Mouse (Mus musculus) heart, postnatal 0 days (tissue): ENCODE data around the gene Primpol. TPM values are rescaled to one million over a fixed set of nuclear protein-coding genes. Genes with fewer than 3 reads are reported as not detected.

Experiments
- ATAC-seq: fragments of 200-750 bp; cut with Nextera tagmentation; 2 replicates; pipeline ENCODE4 v1.8.0; 2017; ENCODE audit warnings: low read depth, moderate number of reproducible peaks, moderate library complexity; ENCODE audit not compliant: insufficient read depth
- DNase-seq: peaks from one replicate; pipeline ENCODE4 v3.0.0-alpha.2; 2016; ENCODE audit warnings: low spot score
- H3K27ac ChIP-seq: fragments of 300-500 bp; sonication (generic); 2 replicates; pipeline ENCODE4 v1.5.1; 2014; ENCODE audit warnings: low read depth, mild to moderate bottlenecking
- H3K27me3 ChIP-seq: fragments of 300-500 bp; sonication (generic); 2 replicates; pipeline ENCODE4 v1.6.1; 2014; ENCODE audit warnings: low read length, mixed read lengths; ENCODE audit not compliant: control insufficient read depth, insufficient read depth
- H3K36me3 ChIP-seq: fragments of 300-500 bp; sonication (generic); replicated peaks from 2 replicates; pipeline ENCODE4 v1.6.1; 2014; ENCODE audit warnings: low read length, mixed read lengths; ENCODE audit not compliant: control insufficient read depth, insufficient read depth
- H3K4me1 ChIP-seq: fragments of 300-500 bp; sonication (generic); 2 replicates; pipeline ENCODE4 v1.6.1; 2014; ENCODE audit warnings: antibody characterized with exemption; ENCODE audit not compliant: control insufficient read depth, insufficient read depth
- H3K4me2 ChIP-seq: fragments of 300-500 bp; sonication (generic); 2 replicates; pipeline ENCODE4 v1.6.1; 2014; ENCODE audit warnings: low read depth, mild to moderate bottlenecking, low read length, moderate library complexity
- H3K4me3 ChIP-seq: fragments of 300-500 bp; sonication (generic); 2 replicates; pipeline ENCODE4 v1.5.1; 2014; ENCODE audit warnings: low read depth, low read length
- H3K9ac ChIP-seq: fragments of 300-500 bp; sonication (generic); replicated peaks from 2 replicates; pipeline ENCODE4 v1.6.1; 2014; ENCODE audit warnings: low read depth, low read length, mixed read lengths
- H3K9me3 ChIP-seq: fragments of 300-500 bp; sonication (generic); replicated peaks from 2 replicates; pipeline ENCODE4 v1.6.1; 2016; ENCODE audit warnings: low read length; ENCODE audit not compliant: control insufficient read depth
- CTCF ChIP-seq: IDR thresholded peaks from 2 replicates; pipeline ENCODE4 v1.5.1; 2016; ENCODE audit warnings: antibody characterized with exemption, control low read depth, low read depth
- EP300 ChIP-seq: IDR thresholded peaks from 2 replicates; pipeline ENCODE4 v1.6.1; 2016; ENCODE audit warnings: antibody characterized with exemption, low read depth
- WGBS: fragments of 180-500 bp; shearing (Covaris S2); extraction: QIAGEN DNeasy Blood & Tissue Kit; methylation state at CpG from one replicate; pipeline ENCODE4 v1.1.7; 2014; 5-methylcytosine and 5-hydroxymethylcytosine counted together
- polyA plus RNA-seq: library from polyadenylated mRNA; unstranded; fragments of >200 nt; fragmentation: Nextera tagmentation; extraction: Ambion mirVana; gene quantifications from 2 replicates; pipeline ENCODE4 v1.2.1, GENCODE M21; 2015
- total RNA-seq: library from RNA; depleted of rRNA; stranded (reverse); fragments of >200 nt; gene quantifications from 2 replicates; pipeline ENCODE4 v1.2.3, GENCODE M21; 2014; ENCODE audit warnings: low replicate concordance

Primpol gene
- total and polyA plus RNA-seq, 2 experiments from 2014 or later = 2.9 to 3.4 TPM

GRCm38 (mm10) chr8:46615936-46616335, 1.1 kb downstream of the Primpol start:
- TF ChIP-seq EP300 (no peak), CTCF (no peak)
- H3K4me3 ChIP-seq = no peak overlapping the region
- H3K27ac ChIP-seq = no peak overlapping the region

GRCm38 (mm10) chr8:46613377-46613776, 3.6 kb downstream of the Primpol start:
- Histone ChIP-seq H3K9me3 (no peaks in the 10 kb centered on the region), H3K4me2 (0 out of 2 replicates have a peak overlapping the region, but pooled peaks have one; percentile 2), H3K27me3 (no peaks in the 10 kb centered on the region), H3K9ac (no peak overlapping the region), H3K4me3 (no peak overlapping the region), H3K27ac (peak overlapping the region; percentile 51), H3K4me1 (peaks cover 9% of the 10 kb centered on the region), H3K36me3 (peaks cover 6% of the 10 kb centered on the region; the same call in 1 of the 2 replicates)
- ATAC-seq (no peak), DNase-seq (peak; percentile 20)
- 60% methylated on average over 4 of the region's 4 CpGs for WGBS
- TF ChIP-seq CTCF = no peak
- no peak for TF ChIP-seq EP300

More at GRCm38 (mm10) chr8:46615936-46616335, 1.1 kb downstream of the Primpol start:
- H3K4me1 ChIP-seq = peaks cover 20% of the 10 kb centered on the region
- ATAC-seq (no peak), DNase-seq (no peak)
- H3K9ac ChIP-seq = no peak overlapping the region
- no peaks in the 10 kb centered on the region for H3K27me3 ChIP-seq
- peak overlapping the region; percentile 85; the same call in 1 of the 2 replicates for H3K4me2 ChIP-seq
- WGBS = 63% methylated on average over 8 of the region's 8 CpGs
- H3K9me3 ChIP-seq = no peaks in the 10 kb centered on the region
- no peaks in the 10 kb centered on the region for H3K36me3 ChIP-seq

GRCm38 (mm10) chr8:46612913-46613312, 4.1 kb downstream of the Primpol start:
- TF ChIP-seq EP300 (no peak), CTCF (no peak)
- ATAC-seq (no peak), DNase-seq (no peak)
- peak overlapping the region; percentile 51; the same call in 1 of the 2 replicates for H3K27ac ChIP-seq
- no peak overlapping the region for H3K9ac ChIP-seq
- peaks cover 9% of the 10 kb centered on the region; the same call in 1 of the 2 replicates for H3K36me3 ChIP-seq
- H3K4me2 ChIP-seq = 0 out of 2 replicates have a peak overlapping the region, but pooled peaks have one; percentile 2
- 76% methylated on average over 4 of the region's 4 CpGs for WGBS
- no peaks in the 10 kb centered on the region for H3K9me3 ChIP-seq
- no peak overlapping the region for H3K4me3 ChIP-seq
- no peaks in the 10 kb centered on the region for H3K27me3 ChIP-seq
- H3K4me1 ChIP-seq = peaks cover 8% of the 10 kb centered on the region

DNA sequence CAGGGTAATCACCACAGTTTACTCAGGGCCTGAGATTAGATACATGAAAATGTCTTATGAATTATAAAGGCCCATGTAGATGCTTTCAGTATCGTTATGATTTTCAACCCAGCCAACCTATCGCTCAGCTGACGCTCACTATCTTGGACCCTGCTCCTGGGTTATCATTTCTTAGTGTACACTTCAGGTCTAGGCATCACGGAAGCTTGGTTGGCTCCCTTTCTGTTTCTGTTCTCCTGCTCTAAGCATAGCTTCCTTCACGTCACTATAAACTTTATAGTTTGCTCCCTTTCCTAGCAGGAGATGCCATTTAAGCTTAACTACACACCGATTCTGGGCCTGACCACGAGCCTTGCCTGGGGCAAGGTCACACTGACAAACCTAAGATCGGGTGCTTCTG, 5.5 kb downstream of the Primpol start:
- peak overlapping the region; percentile 27 for H3K27ac ChIP-seq
- DNase-seq = no peak
- no peak overlapping the region for H3K4me3 ChIP-seq
- ATAC-seq = no peak
- H3K27me3 ChIP-seq = no peaks in the 10 kb centered on the region
- TF ChIP-seq CTCF (no peak), EP300 (no peak)
- 68% methylated on average over 8 of the region's 8 CpGs for WGBS
- H3K4me1 ChIP-seq = peaks cover 7% of the 10 kb centered on the region
- H3K4me2 ChIP-seq = no peak overlapping the region
- no peaks in the 10 kb centered on the region for H3K9me3 ChIP-seq
- no peak overlapping the region for H3K9ac ChIP-seq
- H3K36me3 ChIP-seq = peaks cover 14% of the 10 kb centered on the region

DNA sequence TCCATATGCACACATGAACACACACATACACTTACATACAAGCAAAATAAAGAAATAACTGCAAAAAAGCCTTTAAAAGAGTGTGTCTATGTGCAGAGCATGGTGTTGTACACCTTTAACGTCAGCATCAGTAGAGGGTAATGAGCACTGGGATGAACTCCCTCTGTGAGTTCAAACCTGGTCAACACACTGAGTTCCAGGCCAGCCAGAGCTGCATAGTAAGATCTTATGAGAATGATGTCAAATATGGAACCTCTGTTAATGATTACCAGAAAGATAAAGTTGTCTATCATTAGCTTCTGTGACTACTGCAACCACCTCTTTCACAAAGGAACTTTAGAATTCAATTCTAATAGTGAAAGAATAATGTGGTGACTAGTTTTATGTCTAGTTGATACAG, 10.1 kb downstream of the Primpol start:
- no peaks in the 10 kb centered on the region for H3K9me3 ChIP-seq
- no peak overlapping the region for H3K4me2 ChIP-seq
- WGBS = 86% methylated on average over 1 of the region's 1 CpGs
- H3K4me1 ChIP-seq = no peaks in the 10 kb centered on the region
- H3K4me3 ChIP-seq = no peak overlapping the region
- TF ChIP-seq EP300 = no peak
- TF ChIP-seq CTCF = no peak
- no peaks in the 10 kb centered on the region for H3K27me3 ChIP-seq
- no peak overlapping the region for H3K27ac ChIP-seq
- H3K36me3 ChIP-seq = peaks cover 27% of the 10 kb centered on the region
- no peak for ATAC-seq
- H3K9ac ChIP-seq = no peak overlapping the region
- no peak for DNase-seq

DNA sequence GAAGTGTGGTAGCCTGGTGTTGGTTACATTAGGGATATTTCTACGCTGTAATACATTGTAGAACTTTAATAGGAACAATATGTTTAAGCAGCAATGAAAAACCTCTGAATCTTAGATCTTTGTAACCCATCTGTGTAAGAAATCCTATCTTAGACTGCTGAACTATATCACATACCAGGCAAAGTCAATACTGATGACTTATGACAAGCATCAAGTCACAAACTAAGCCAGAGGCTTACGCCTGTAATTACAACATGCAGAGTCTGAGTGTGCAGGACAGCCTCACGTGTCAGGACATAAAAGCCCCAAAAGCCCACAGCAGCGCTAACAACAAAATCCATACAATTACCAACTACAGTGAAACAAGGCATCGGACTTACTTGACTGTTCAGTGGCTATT, 13.4 kb downstream of the Primpol start:
- Histone ChIP-seq H3K4me2 (no peak overlapping the region), H3K27me3 (no peaks in the 10 kb centered on the region), H3K4me1 (peaks cover 3% of the 10 kb centered on the region; the same call in 1 of the 2 replicates), H3K4me3 (no peak overlapping the region), H3K9ac (no peak overlapping the region), H3K9me3 (no peaks in the 10 kb centered on the region), H3K27ac (no peak overlapping the region), H3K36me3 (peaks cover 23% of the 10 kb centered on the region)
- 91% methylated on average over 5 of the region's 5 CpGs for WGBS
- TF ChIP-seq EP300 = no peak
- TF ChIP-seq CTCF = no peak
- ATAC-seq (no peak), DNase-seq (no peak)
